Comparison of ENCODE assay signal across 19 mouse cellular contexts in genomic region chr2:82076883-82077282, GRCm38 (mm10). TPM values are rescaled to one million over a fixed set of nuclear protein-coding genes. Genes with fewer than 3 reads are reported as not detected.
"Had no signal": no experiment of that assay in that cellular context is flagged by ENCODE, and none has a peak within 500 bp of the region (broad histone marks: within the 10 kb centered on the region; RNA-seq: fewer than 3 reads in every experiment).

No protein-coding gene starts in this region.

- H3K9me3 ChIP-seq: neural tube, embryonic 13.5 days; neural tube, embryonic 15.5 days; stomach, embryonic 15.5 days had no signal

- H3K4me3 ChIP-seq: neural tube, embryonic 13.5 days; neural tube, embryonic 15.5 days; stomach, embryonic 15.5 days had no signal

- H3K9ac ChIP-seq: neural tube, embryonic 13.5 days; neural tube, embryonic 15.5 days; stomach, embryonic 15.5 days had no signal

- H3K36me3 ChIP-seq: neural tube, embryonic 13.5 days; neural tube, embryonic 15.5 days; stomach, embryonic 15.5 days had no signal

- H3K4me1 ChIP-seq: neural tube, embryonic 13.5 days; neural tube, embryonic 15.5 days; stomach, embryonic 15.5 days had no signal

- H3K4me2 ChIP-seq: neural tube, embryonic 13.5 days; neural tube, embryonic 15.5 days; stomach, embryonic 15.5 days had no signal

- DNase-seq: retina, postnatal 1 day; right cerebral cortex, adult 18-20 months; right cerebral cortex, postnatal 14 days; right cerebral cortex, postnatal 25 days; right cerebral cortex, postnatal 4 days; spleen, adult 18-20 months; thymus, adult 18-20 months; thymus, adult 2 months; thymus, postnatal 14 days; thymus, postnatal 25 days; thymus, postnatal 36 days; thymus, postnatal 4 days had no signal

- H3K27ac ChIP-seq: neural tube, embryonic 13.5 days; neural tube, embryonic 15.5 days; stomach, embryonic 15.5 days; stomach, postnatal 0 days had no signal

- H3K27me3 ChIP-seq: neural tube, embryonic 13.5 days; neural tube, embryonic 15.5 days; stomach, embryonic 15.5 days had no signal

RNA-seq across cellular contexts. Expression of gene Zfp804a, which starts 23.9 kb away (rescaled TPM):
- polyA plus RNA-seq: spleen, adult 2 months; testis, adult 2 months; thymus, adult 2 months; urinary bladder, adult 2 months had no signal
